Mouse (Mus musculus) layer of hippocampus, adult 6 months (tissue): ENCODE results near the gene Cbx3. TPM values are rescaled to one million over a fixed set of nuclear protein-coding genes. Genes with fewer than 3 reads are reported as not detected.

ENCODE experiments used
- long read RNA-seq, 2 experiments: library from polyadenylated mRNA; unstranded; transcript quantifications; one replicate each; pipeline ENCODE4 v2.0.0; 2019 to 2020
- polyA plus RNA-seq: library from polyadenylated mRNA; unstranded; fragments of <200 nt; fragmentation: Nextera tagmentation; gene quantifications from 2 replicates; pipeline ENCODE4 v1.2.3, GENCODE M21; 2021

Cbx3 gene
- polyA plus RNA-seq, result 441 and 581 TPM in 2 replicates
- long read RNA-seq, experiment 1, partial matches to known transcripts, result 309 of 314 reads
- long read RNA-seq, experiment 1, other reads (novel, unspliced or antisense), result 3 of 314 reads
- long read RNA-seq, experiment 2, partial matches to known transcripts, result 1 of 5 reads
- long read RNA-seq, experiment 2, other reads (novel, unspliced or antisense), result 2 of 5 reads

GRCm38 (mm10) chr6:51470311-51471178 lies at the start of gene Cbx3:
Gene Cbx3, plus strand, starts transcription at chr6:51470360.

DNA sequence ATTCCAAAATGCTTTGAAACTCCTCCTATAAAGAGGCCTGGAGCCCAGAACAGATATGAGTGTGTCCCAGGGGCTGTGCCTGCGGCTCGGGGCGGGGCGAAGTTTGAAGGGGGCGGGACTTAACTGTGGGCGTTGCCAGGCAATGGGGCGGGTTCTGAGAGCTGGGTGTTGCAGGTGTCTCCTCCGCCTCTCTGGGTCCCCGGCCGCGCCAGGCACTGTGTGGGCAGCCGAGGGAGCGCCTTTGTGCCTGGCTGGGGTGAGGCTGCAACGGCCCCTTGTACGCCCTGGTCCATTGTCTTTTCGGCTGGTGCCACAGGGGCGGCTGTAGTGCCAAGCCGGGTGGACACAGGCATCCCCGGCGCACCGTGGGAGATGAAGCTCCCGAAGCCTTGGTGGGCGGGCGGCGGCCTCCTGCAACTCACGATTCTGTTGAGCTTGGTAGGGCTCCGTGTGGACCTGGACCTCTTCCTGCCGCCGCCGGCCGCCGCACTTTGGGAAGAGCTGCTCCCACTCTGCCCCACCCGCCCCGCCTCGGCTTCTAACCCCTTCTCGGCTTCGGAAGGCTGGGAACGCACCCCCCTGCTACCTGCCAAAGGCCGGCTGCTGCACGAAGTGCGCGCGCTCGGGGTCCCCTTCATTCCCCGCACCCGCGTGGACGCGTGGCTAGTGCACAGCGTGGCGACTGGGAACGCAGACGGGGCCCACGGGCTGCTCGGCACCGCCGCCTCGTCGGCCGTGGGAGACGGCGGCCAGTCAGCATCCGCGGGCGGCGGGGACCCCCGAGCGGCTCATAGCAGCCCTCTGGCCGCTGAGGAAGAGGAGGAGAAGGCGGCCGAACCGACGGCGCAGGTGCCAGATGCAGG lies 37.4 kb upstream of the Cbx3 start, which contains the start of gene Nfe2l3:
Nfe2l3 (plus strand) TSS at position 136 of the 863 bp plus-strand sequence.

GRCm38 (mm10) chr6:51469715-51470310 lies 347 bp upstream of the Cbx3 start, which contains the start of gene Hnrnpa2b1:
Gene Hnrnpa2b1, minus strand, starts transcription at chr6:51469894.

GRCm38 (mm10) chr6:51523807-51524320 lies 53.7 kb downstream of the Cbx3 start, which contains the start of gene Snx10:
Gene Snx10, plus strand, starts transcription at chr6:51523901.

Other genes with a start within 250 kb of the Cbx3 start
- 3.1 and 3.4 TPM in 2 replicates for gene Nfe2l3, start 37.7 kb upstream of the Cbx3 start, polyA plus RNA-seq
- gene Hnrnpa2b1, start 466 bp upstream of the Cbx3 start, polyA plus RNA-seq, result 81.6 and 94.0 TPM in 2 replicates
- gene Snx10, start 53.5 kb downstream of the Cbx3 start, polyA plus RNA-seq, result 180 and 181 TPM in 2 replicates